Mouse (Mus musculus) T-helper 2 cell (primary cell): Measurements from ENCODE around the gene Ankrd40.

Source experiments
- in situ Hi-C: fragments of 300-600 bp; cut with MboI, MseI; formaldehyde crosslinking; loops from one replicate; pipeline ENCODE4 v1.15.1; 2025; ENCODE audit warnings: high pct_unique_total_duplicates

Gene Ankrd40

DNA sequence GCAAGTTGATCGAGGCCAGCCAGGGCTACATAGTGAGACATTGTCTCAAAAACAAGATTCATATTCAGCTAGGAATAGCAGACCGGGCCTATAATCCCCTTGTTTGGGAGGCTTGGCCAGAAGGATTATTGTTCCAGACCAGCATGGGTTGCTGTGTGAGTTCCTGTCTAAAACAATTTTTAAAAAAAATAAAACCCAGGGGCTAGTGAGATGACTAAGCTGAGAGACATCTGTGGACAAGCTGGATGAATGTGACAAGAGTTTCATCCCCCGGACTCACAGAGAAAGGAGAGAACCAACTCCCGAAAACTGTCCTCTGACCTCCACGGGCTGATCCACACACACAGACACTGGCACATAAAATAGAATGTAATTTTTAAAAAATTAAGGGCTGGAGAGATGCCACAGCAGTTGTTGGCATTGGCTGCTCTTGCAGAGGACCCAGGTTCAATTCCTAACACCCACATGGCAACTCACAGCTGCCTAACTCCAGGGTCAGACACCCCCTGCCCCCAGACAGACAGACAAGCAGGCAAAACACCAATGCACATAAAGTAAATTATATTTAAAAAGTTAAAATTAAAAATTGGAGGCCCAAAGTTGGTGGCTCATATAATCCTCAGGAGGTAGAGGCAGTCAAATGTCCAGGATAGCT is 4.4 kb upstream of the Ankrd40 start:
- in situ Hi-C loops = no loop called here

DNA sequence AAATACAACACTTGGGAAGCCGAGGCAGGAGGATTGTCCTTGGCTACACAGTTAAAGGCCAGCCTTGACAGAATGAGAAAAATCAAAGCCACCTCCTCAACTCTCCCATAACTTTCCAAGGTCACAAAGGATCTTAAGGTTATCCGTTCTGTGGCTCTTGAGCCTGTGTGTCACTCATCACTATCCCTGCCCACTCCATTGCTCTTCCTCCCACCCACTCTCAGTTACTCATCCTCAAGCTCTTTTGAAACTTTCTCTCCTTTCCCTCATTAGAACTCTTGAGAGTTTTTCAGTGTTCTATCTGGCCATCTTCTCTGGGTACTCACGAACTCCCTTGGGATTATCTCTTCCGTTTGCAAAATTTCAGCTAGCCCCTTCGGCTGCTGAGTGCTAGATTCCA is 3.2 kb upstream of the Ankrd40 start:
- in situ Hi-C loops = no loop called here

DNA sequence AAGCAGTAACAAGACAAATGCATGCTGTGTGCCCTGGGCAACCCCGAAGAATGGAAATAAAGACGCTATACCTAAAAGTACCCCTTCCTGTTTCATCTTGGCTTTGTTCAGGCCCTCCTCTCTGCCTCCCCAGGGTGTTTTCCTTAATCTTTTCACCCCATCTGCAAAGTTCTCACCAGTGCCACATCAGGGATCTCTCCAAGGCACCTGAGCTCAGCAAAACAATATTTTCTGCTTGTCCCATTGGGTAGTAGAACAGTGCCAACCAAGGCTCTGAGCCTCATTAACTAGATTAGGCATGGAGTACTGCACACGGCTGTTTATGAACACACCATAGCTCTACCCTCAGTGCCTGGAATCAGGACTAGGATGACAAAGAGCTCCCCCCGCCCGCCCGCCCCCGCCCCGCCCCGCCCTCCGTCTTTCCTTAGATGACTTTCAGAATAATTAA is 815 bp upstream of the Ankrd40 start:
- in situ Hi-C loops = no loop called here

DNA sequence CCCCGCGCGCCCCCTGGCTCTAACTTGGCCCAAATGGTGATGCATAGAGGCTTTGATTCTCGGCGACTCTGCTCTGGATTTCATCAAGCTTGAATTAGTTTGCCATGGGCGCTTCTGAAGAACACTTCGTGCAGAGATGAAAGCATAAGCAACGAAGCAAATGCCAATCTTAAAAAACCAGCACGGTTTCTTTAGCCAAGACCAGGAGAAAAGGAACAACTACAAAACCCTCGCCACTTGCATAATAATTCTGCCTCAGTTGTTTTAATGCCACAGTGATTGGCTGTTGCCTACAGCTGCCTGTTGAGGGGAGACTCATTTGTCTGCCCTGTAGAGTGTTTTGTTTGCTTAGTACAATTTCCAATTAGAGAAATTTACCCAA is 834 bp downstream of the Ankrd40 start:
- in situ Hi-C loops = no loop called here

DNA sequence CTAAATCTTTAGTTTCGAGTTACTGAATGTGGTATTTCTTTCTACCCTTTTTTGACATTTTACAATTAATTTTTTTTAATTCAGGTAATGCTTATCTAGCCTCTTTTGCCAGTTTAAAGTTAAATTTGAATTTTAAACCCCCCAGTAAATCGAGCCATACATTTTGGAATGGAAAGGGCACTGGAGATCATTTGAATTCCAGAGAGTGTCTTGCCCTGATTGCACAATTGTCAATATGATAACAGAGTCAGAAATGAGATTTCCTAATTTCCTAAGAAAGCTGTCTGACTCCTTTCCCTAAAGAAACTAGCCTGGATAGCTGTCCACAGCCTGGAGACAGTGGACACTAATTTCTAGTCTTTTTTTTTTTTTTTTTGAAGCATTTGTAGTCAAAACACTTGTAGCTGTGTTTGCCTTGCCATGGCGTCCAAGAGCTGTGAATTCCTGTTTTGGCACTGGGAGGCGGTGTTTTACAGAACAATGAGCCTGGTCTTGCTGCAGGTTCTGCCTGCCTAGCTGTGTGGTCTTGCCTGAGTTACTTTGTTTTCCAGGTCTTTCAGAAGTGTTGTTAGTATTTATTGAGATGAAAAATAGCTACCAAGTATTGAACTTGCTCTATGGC is 1.6 kb downstream of the Ankrd40 start:
- in situ Hi-C loops = no loop called here

DNA sequence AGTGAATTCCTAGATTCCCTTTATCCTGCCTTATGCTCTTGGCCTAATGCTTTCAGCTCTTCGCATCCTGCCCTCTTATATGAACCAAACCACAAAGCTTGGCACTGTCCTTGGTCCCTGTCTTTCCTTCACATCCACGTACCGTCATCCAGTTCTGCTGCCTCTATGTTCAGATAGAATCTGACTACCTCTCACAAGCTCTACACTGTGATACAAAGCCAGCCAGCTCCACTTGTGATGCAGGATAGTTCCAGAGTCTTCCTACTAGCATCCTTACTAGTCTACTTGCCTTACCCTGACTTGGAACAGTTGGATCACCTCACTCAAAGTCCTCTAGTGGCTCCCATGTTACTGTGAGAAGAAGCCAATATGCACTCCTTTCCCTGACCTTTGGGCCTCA is 2.4 kb downstream of the Ankrd40 start:
- in situ Hi-C loops = no loop called here

DNA sequence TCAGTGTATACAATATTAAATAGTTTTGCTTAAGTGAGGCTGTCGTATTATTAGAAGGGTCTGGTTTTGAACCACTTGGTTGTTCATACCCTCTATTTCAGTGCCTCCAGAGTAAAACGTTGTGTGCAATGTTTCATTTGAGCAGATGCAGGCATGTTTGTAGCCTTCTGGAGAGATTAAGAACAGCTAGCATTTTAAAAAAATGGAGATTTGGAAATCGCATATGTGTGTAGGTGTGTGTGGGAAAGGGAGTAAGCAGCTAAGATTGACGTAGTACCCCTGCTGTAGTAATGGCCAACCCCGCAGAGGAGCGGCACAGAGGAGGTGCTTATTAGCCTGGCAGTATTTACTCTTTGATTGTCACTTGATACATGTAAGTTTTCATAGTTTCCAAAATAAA is 4.9 kb downstream of the Ankrd40 start:
- in situ Hi-C loops = no loop called here

DNA sequence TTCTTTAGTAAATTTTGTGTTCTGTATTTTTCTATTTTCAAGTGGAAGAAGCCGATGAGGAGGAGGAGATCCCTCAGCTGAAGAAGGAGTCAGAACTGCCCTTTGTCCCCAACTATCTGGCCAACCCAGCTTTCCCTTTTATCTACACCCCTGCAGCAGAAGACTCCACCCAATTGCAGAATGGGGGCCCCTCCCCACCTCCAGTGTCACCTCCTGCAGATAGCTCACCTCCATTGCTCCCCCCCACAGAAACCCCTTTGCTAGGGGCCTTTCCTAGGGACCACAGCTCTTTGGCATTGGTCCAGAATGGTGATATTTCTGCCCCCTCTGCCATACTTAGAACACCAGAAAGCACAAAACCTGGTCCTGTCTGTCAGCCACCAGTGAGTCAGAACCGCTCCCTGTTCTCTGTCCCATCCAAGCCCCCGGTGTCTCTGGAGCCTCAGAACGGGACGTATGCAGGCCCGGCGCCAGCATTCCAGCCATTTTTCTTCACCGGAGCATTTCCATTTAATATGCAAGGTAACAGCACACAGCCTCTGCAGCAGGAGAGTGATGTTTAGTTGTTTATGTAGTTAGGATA is 6.7 kb downstream of the Ankrd40 start:
- in situ Hi-C loops = no loop called here

DNA sequence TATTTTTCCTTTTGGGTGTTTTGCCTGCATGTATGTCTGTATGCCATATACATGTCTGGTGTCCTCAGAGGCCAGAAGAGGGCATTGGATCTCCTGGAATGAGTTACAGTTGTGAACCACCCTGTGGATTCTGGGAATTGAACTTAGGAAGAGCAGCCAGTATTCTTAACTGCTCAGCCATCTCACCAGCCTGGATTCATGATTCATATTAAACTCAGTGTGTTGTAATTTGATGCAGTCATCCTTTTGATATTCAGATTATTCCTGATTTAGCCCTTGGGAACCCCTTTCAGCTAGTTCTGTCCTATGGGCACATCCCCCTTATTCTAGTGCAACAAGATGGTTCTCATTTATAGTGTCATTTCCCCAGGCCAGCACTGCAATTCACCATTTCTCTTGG is 8.8 kb downstream of the Ankrd40 start:
- in situ Hi-C loops = no loop called here

DNA sequence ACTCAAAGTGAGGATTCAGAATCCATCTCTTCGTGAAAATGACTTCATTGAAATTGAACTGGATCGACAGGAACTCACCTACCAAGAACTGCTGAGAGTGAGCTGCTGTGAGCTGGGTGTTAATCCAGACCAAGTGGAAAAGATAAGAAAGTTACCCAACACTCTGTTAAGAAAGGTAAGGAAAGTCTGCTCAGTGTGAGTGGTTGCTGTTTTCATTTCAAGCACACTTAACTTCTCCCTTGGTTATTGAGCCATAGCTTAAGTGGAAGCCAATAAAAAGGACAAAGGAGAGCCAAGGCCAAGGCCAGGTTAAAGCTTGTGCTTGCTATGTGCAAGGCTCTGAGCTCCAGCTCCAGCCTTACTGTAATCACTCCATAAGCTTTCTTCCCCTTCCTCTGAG is 10.5 kb downstream of the Ankrd40 start:
- in situ Hi-C loops = no loop called here

DNA sequence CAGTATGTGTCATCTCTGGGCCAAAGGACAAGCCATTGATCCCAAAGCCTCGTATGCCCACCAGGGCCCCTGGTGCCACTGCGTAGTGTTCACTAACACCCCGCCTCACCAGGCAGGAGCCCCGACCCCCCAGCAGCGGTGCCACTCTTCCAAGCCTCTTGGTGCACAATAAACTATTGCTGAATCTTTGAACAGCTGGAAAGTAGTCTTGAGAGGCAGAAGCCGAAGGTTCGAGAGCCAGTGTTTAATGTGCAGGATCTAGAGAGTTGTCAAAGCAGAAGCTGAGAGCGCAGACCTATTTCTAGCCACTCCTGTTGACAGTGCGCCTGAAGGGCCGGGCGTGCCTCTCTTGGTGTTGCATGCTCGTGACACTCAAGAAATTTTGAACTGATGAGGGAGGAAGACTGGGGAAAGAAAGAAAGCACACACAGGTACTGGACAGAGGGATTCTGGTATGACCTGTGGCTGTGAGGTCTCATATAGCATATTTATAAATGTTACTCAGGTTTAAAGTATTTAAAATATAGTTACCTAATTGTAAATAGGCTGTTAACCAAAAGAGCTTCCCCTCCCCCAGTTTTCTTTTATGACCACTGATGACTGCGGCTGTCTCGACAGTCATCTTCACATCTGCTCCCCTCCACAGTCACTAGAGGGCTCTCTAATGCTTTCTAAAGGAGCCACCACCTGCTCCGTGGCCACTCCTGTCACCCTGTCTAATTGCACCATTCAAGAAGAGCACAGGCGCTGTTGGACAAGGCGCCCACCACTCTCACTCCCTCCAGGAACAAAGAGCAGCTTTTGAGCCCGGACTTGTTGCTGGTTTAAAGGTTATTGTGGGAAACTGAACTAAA is 12.2 kb downstream of the Ankrd40 start:
- in situ Hi-C loops = no loop called here

DNA sequence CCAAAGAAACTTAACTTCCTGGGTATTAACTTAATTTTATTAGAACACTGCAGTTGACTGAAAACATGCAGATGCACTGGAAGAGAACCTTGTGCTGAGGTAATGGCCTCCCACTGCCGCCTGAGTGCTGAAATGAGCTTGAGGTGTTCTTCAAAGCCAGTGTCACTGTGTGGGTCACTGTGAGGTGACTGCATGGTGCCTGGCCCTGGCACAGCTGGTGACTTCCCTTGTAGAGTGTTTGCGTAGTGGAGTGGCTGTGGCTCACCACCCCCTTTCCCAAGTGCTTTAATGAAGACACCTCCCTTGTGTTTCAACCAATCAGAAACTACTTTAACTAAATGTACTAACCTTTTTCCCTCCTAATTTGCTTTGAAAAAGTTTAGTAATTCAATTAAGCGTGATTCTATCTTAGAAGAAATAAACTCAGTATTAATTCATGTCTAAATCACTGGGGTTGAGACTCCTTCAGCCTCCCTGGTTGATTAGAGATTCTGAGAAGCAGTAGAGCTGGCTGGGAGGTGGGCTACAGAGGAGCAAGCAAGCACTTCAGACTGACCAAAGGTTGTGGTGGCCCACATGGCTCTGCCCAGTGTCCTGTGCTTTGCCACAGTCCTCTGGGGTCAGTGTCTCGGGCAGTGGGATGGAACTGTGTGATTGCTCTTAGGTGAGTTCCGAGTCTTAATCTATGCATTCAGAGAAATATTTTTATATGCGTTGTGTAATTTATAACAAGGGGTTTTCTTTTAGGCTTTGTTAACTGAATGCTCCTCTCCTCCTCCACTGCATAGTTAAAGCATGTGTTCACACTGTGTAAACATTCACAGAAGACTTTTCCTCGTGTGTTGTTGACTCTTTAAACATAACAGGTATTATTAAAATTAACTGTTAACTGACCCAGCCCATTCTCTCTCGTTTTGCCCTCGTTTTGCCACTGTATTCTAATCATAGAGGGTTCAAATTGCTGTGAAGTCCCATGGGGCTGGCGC is 13.4 kb downstream of the Ankrd40 start:
- in situ Hi-C loops = no loop called here

DNA sequence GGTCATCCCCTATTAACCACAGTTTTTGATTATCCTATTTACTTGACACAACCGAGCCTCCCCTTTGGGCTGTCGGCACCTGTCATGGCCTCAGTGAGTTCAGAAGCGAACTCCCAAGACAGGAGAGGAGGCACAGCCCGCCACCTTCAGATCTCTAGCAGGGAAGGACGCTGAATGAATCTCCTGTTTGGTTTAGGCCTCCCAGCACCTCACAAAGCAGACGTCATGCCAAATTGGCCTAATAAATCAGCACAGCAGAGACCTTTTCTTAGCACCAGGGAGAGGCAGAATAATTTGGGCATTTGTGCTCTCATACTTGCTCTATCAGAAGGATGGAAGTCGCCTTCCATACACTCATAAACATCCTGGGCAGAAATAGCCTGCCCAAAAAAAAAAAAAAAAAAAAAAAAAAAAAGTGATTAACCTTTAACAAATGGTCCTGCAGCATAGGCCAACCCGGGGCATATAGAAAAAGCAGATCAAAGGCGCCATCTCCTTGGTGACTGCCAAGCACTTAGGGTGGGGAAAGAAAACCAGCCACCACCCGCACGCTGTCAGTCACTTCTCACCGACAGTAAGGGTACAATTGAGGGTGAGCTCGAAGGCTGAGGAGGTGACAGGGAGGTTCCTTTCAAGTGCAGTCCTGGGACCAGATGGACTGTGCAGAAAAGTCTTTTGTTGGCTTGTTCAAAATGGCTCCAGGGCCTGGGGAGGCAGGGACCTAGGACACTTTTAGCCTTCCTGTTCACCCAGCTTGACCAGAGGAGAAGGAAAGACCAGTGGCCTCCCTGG is 14.5 kb downstream of the Ankrd40 start:
- in situ Hi-C loops = no loop called here

DNA sequence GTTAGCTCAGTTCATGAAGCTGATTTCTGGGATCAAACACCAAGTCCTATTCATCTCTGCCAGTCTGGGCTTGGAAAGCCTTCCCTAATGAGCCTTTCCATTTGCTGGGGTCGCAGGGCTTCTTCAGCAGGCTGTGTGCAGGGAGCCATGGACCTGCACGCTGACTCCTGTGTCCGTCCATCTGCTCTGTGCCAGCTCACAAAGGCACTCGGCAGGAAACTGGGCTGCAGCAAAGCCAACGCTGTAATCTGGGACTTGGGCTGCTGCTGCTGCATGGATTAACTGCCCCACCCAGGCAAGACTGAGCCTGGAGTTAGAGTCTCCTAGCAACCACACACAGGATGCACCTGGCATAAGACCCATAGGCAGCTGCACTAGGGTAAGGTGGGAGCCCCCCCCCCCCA is 16.2 kb downstream of the Ankrd40 start:
- in situ Hi-C loops = no loop called here

DNA sequence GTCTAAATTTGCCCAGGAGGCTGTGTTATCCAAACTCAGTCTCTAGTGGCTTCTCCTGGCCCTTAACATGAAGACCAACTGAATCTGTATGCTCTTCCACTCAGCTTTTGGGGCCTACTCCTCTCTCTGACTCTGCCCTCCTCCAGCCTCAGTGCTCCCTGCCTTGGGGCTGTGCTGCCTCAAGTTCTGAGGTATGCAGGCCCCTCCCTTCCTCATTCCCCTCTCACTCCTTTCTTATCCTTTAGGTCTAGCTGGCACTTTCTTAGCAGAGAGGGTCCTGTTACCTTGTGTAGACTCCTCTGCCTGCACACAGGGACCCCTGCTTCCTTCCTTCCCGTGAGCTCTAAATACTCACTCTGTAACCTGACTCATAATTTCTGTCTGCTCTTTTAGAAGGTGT is 16.7 kb downstream of the Ankrd40 start:
- in situ Hi-C loops = no loop called here

DNA sequence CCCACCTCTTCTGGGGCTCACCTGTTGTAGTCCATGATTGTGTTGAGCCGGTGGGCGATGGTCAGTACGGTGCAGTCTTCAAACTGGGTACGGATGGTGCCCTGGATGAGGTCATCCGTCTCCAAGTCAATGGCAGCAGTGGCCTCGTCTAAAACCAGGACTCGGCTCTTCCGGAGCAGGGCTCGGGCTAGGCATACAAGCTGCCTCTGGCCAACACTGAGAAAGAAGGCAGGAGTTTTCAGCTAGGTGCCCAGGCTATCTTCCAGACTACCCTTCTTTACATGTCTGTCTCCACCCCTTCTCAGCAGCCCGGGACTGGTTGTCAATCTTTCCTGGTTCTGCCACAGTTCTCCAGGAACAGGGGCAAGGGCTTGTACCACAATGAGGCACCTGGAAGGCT is 18.1 kb downstream of the Ankrd40 start:
- in situ Hi-C loops = loop anchor here (5.0 kb wide), 2 partner anchors 41 to 146 kb away; no protein-coding TSS in a partner anchor

DNA sequence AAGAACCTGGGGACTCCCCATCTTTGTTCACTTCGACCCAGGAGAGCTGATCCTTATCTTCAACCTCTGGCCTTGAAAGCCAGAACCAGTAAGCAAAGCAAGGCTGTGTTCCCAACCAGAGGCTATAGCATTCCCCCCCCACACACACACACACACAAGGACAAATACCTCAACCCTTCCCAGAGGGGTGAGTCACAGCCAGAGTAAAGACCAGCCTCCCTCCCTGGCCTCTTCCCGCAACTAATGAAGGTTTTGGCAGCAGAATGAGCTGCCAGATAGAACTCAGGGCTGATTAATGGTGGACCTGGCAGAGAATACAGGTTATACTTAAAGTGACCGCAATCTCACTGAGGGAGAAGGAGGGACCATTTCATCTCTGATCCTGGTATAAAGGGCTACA is 18.8 kb downstream of the Ankrd40 start:
- in situ Hi-C loops = loop anchor here (5.0 kb wide), 2 partner anchors 41 to 146 kb away; no protein-coding TSS in a partner anchor

DNA sequence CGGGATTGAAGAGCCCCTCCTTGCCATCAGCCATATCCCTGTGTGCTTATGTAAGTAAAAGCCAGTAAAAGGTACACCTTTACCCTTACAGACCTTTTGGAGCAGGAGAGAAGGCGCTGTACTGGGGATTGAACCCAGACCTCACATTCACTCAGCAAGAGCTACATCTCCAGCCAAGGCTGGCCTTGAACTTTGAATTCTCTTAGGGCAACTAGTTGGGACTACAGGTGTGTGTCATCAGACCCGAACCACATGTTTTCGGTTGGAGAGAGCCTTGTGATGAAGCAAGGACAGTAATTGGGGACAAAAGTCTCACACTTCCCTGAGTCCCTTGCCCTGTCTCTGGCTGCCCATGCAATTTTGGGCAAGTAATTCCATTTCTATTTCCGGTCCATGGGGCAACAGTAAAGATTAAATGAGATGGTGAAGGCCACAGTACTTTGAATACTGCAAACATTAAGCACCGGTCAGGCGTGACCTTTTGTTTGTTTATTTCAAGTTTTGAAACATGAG is 19.3 kb downstream of the Ankrd40 start:
- in situ Hi-C loops = loop anchor here (5.0 kb wide), 2 partner anchors 40 to 145 kb away; no protein-coding TSS in a partner anchor

DNA sequence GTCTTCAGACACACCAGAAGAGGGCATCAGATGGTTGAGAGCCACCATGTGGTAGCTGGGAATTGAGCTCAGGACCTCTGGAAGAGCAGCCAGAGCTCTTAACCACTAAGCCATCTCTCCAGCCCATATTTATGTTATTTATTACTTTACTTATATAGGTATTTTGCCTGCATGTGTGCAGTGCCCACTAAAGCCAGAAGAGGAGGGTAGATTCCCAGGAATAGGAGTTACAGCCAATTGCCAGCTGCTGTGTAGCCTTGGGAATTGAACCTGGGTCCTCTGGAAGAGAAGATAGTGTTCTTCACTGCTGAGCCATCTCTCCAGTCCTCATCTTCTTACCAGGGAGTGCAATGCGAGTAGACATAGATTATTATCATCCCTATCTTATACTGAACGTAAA is 22.0 kb downstream of the Ankrd40 start:
- in situ Hi-C loops = loop anchor here (5.0 to 10.0 kb wide), 3 partner anchors 37 to 405 kb away; no protein-coding TSS in a partner anchor

DNA sequence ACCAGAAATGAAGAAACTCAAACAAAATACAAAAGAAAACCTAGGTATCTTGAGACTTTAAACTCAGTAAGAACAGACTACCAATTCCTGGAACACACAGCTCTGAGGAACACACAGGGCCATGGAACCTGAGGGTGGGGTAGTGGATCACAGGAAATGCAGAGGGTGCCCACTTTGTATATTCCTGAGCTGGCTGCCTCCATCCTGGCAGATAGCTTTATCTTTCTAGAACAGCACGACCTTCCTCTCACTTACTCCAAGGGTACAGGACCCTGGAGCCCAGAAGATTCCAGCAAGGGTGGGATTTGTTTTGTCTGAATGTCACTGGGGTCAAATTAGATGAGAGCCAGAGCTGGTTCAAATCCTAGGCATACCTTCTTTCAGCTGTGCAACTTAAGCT is 22.5 kb downstream of the Ankrd40 start:
- in situ Hi-C loops = loop anchor here (10.0 kb wide), 1 partner anchor 404 kb away; no protein-coding TSS in a partner anchor
